Mouse (Mus musculus) layer of hippocampus, postnatal 14 days (tissue): ENCODE data around the gene Pygb. TPM values are rescaled to one million over a fixed set of nuclear protein-coding genes. Genes with fewer than 3 reads are reported as not detected.

Experiments
- DNase-seq, 2 experiments: peaks; one replicate each; pipeline ENCODE4 v3.0.0; 2021 to 2022; ENCODE audit warnings: low spot score in 2 of 2, mixed read lengths in 1 of 2
- total RNA-seq, 2 experiments: library from RNA; stranded (reverse); gene quantifications; 2 replicates each; pipeline ENCODE4 v1.2.3; 2021

Pygb gene
- total RNA-seq, 2 experiments from 2014 or later = 183 to 184 TPM

DNA sequence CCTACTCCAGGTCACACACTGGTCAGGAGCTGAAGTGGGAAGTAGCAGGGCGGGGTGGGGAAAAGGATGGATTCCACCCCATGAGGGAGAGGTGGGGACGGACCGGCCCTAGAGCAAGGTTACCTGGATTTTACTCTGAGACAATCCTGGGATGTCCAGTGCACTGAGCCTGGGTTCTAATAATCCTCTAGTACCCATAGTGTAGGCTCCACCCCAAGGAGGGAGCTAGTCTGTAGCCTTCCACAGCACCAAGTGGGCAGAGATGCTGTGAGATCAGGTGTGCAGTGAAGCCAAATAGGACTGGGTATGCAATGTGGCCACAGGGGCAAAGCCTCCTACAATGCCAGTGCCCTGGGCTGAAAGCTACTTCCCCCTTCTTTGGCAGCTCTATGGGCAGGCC is 51.2 kb downstream of the Pygb start:
- no peak for DNase-seq

DNA sequence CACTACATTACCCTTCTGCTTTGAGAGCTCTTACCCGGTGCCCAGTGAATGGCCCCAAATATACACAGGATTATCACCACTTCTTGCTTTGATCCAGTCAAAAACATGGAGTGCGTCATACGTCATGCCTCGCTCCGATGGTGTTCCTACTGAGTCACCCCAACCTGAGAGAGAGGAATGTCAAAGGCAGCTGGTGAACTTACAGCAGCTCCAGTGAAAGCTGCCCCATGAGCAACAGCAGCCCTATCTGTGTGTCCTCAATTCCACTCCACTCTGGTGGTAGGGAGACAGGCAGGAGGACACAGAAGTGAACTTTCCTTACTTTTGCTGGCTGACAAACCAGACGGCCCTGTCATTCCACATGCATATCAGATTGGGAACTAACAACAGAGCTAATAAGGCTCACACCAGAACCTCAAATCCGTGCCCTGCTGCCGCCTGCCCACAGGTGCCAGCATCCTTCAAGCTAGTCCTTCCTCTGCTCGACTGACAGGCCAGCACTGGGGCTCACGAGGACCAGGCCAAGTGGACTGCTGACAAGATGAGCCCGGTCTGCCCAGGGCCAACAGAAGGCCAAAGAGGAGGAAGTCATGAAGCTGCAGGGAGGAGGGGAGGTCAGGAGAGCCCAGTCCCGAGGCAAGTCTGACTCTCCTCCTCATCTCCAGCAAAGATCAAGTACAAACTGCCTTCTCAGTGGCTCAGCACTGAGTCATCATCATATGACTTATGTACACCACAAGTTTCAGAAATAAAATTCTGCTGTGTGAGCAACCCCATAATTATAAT is 53.3 kb downstream of the Pygb start:
- no peak for DNase-seq

- DNase-seq = no peak
Measured at GRCm38 (mm10) chr2:150841109-150841508, 54.6 kb downstream of the Pygb start.

DNA sequence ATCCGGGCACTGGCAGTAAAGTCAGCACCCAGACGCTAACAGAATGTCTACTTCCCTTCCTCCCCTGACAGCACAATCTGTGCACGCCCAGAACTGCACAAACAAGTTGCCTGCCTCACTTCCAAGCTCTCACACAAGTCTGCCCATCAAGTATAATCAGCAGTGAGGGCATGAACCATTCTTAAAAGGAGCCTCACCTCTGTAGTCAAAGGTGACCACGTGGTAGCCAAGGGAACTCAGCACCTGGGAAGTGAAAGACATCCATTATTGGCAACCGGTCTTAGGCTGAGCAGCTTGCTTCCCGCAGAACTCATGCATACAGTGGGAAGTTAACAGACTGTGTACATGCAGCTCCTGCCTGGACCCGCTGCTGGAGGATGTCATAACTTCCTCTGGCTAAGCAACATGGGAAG is 55.5 kb downstream of the Pygb start:
- peak; percentile 73 to 74 for DNase-seq

GRCm38 (mm10) chr2:150844798-150845197 is 58.3 kb downstream of the Pygb start:
- peak; percentile 61 to 87 for DNase-seq

DNA sequence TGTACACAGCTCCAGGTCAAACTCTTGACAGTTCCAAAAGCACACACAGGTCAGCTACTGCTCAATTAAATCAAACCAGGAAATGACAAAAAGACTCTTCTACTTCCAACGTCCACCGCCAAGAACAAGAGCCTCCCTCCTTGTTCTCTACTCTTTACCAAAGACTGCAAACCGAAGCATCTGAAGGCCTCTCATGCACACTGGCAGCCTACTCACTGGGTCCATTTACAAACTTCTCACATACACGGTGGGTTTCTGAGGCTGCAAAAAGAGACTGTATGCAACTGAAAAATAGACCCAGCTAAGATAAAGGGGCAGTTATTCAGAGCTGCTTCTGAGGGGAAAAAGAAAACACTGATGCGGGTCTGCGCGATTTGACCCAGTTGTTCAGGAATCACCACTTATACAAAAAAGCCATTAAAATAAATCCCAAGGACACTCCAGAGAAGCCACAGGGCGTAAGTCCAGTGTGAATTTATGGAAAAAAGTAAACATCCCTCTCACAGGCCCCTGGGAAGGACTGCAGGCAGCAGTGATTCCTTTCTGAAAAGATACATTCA is 61.0 kb downstream of the Pygb start:
- peak in 1 of 2 experiments; percentile 64 for DNase-seq

GRCm38 (mm10) chr2:150851251-150851650 is 64.7 kb downstream of the Pygb start:
- DNase-seq = no peak

DNA sequence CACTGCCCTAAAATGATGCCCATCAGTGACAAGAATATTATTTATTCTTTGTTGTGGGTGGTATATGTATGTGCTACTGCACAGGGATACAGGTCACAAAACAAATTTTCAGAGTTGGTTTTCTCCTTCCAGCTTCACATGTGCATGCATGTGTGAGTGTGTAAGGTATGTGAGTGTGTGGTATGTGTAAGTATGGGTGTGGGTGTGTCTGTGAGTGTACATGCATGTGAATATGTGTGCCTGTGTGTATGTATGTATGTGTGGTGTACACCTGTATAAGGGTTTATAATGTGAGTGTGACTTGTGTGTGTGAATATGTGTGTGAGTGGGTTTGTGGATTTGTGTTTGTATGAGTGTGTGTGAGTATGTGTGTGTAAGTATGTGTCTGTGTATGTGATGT is 68.7 kb downstream of the Pygb start:
- no peak for DNase-seq

GRCm38 (mm10) chr2:150858724-150859487 is 72.4 kb downstream of the Pygb start:
- DNase-seq = no peak

GRCm38 (mm10) chr2:150859709-150860470 is 73.4 kb downstream of the Pygb start:
- no peak for DNase-seq

DNA sequence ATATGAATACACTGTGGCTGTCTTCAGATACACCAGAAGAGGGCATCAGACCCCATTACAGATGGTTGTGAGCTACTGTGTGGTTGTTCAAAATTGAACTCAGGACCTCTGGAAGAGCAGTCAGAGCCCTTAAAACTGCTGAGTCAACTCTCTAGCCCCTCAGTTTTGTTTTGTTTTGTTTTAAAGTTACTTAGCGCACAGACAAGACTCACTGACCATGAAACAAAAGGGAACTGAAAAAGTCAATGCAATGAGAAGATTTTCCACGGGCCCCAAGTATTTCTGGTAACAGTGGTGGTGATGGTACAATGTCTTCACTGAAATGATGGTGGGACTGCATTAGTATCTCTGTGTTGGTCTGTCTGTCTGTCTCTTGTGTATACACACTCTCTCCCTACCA is 74.6 kb downstream of the Pygb start:
- DNase-seq = no peak

DNA sequence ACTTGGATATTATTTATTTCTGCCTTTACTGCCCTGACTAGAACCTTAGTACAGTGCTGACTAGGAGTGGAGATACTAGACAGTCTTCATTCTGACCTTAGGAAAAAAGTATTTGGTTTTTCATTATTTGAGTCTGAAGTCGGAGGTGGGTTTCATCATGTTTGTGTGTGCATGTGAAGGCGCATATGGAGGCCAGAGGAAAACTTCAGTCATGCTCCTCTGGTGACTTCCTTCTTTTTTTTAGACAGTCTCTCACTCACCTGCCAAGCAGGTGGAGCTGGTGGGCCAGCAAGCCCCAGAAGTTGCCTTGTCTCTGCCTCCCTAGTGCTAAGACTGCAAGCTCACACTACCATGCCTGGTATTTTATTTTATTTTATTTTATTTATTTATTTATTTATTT is 80.5 kb downstream of the Pygb start:
- DNase-seq = no peak

GRCm38 (mm10) chr2:150869446-150869845 is 82.9 kb downstream of the Pygb start:
- DNase-seq = no peak

DNA sequence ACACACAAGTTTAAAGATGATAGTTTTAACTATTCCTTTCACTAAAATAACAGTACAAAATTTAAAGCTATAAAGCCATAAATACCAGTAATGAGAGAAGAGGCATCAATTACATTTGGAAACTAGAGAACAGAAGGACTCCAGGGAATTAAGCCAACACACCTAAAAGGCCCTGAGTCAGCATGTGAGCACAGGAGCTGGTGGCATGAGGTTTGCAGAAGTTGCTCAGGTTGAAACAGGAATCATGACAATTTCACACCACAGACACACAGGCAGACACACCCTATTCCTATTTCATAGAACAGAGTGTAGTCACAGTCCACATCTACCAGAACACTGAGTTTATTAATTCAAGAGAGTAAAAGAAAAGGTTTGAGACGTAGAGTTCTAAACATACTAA is 88.0 kb downstream of the Pygb start:
- no peak for DNase-seq

- no peak for DNase-seq
Measured at GRCm38 (mm10) chr2:150875226-150875625, 88.7 kb downstream of the Pygb start.

GRCm38 (mm10) chr2:150877561-150877960 is 91.0 kb downstream of the Pygb start:
- DNase-seq = no peak

Other genes starting within 250 kb of the Pygb start
- not detected for gene Cst7, start 216.3 kb upstream of the Pygb start, total RNA-seq
- gene Apmap, start 178.2 kb upstream of the Pygb start, total RNA-seq = 10 to 100 TPM; 55.4 to 59.9 TPM
- gene Acss1, start 118.2 kb upstream of the Pygb start, total RNA-seq = 10 to 100 TPM; 20.5 to 21.0 TPM
- under 1 TPM; 0.09 to 0.10 TPM for gene Vsx1, start 97.4 kb upstream of the Pygb start, total RNA-seq
- gene Entpd6, start 37.7 kb upstream of the Pygb start, total RNA-seq = 10 to 100 TPM; 75.9 to 77.1 TPM
- gene Abhd12, start 118.0 kb downstream of the Pygb start, total RNA-seq = 100 to 1,000 TPM; 239 to 243 TPM
- 1 to 10 TPM; 1.9 to 4.7 TPM for gene Gins1, start 118.7 kb downstream of the Pygb start, total RNA-seq